Mouse (Mus musculus) spleen, adult 2 months (tissue): ENCODE measurements around the gene Cwh43. TPM values are rescaled to one million over a fixed set of nuclear protein-coding genes. Genes with fewer than 3 reads are reported as not detected.

Experiments
- DNase-seq, 2 experiments: peaks; one replicate each; pipeline versions ENCODE4 v3.0.0 to v3.0.0-alpha.2; 2012 to 2021; ENCODE audit warnings: low spot score in 2 of 2, low read depth in 1 of 2
- H3K27ac ChIP-seq: fragments of 200-500 bp; 2 replicates; pipeline ENCODE4 v1.5.1; 2012; ENCODE audit warnings: low read length, inconsistent platforms; ENCODE audit not compliant: insufficient read depth
- H3K27me3 ChIP-seq: fragments of 200-500 bp; 2 replicates; pipeline ENCODE4 v1.6.1; 2012; ENCODE audit warnings: mild to moderate bottlenecking, moderate library complexity, low read length, inconsistent platforms; ENCODE audit not compliant: control insufficient read depth, insufficient read depth
- H3K36me3 ChIP-seq: fragments of 200-500 bp; 2 replicates; pipeline ENCODE4 v1.6.1; 2012; ENCODE audit warnings: mild to moderate bottlenecking, low read length, inconsistent platforms; ENCODE audit not compliant: control insufficient read depth, insufficient read depth
- H3K4me1 ChIP-seq: fragments of 200-500 bp; 2 replicates; pipeline ENCODE4 v1.6.1; 2011; ENCODE audit warnings: inconsistent platforms; ENCODE audit not compliant: control insufficient read depth, insufficient read depth, insufficient read length
- H3K4me3 ChIP-seq: fragments of 200-500 bp; 2 replicates; pipeline ENCODE4 v1.5.1; 2011; ENCODE audit warnings: mild to moderate bottlenecking, inconsistent platforms; ENCODE audit not compliant: insufficient read depth, insufficient read length; ENCODE audit errors: extremely low read depth
- CTCF ChIP-seq: fragments of 200-500 bp; IDR thresholded peaks from 2 replicates; pipeline ENCODE4 v1.5.1; 2011; ENCODE audit warnings: mild to moderate bottlenecking, inconsistent platforms; ENCODE audit not compliant: insufficient read depth, insufficient read length, insufficient replicate concordance; ENCODE audit errors: extremely low read depth
- POLR2A ChIP-seq: fragments of 200-500 bp; IDR thresholded peaks from 2 replicates; pipeline ENCODE4 v1.6.1; 2011; ENCODE audit warnings: low read depth, low read length, inconsistent platforms
- whole genome bisulfite sequencing: fragments of 180-500 bp; shearing (Covaris S2); methylation state at CpG from one replicate; pipeline ENCODE4 v1.1.7; 2018; 5-methylcytosine and 5-hydroxymethylcytosine counted together
- polyA plus RNA-seq: library from polyadenylated mRNA; depleted of rRNA; stranded (reverse); fragments of >200 nt; gene quantifications from 2 replicates; pipeline ENCODE4 v1.2.3, GENCODE M21; 2012

Cwh43 gene
- polyA plus RNA-seq, 1 experiment = not detected

DNA sequence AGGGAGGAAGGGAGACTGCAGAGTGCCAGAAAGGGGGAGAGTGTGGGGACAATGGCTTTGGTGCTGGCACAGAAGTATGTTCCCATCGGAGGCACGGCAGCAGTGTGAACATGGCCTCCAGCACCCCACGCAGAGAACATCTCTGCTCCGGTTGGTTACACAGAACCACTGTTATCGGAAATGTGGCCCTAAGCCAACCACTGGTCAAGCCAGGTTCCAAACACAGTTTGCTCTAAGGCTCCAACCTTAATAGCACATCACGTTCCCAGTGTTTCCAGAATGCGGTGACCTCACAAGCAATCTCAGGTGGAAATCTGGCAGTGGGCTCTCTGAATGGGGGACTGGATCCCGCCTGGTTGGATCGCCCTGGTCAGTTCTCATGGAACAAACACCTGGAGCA is 12.8 kb upstream of the Cwh43 start:
- Histone ChIP-seq H3K36me3 (no peaks in the 10 kb centered on the region), H3K27ac (no peak overlapping the region), H3K27me3 (no peaks in the 10 kb centered on the region), H3K4me3 (no peak overlapping the region), H3K4me1 (no peaks in the 10 kb centered on the region)
- TF ChIP-seq POLR2A (no peak), CTCF (no peak)
- DNase-seq = no peak
- 96% methylated on average over 9 of the region's 9 CpGs for WGBS

DNA sequence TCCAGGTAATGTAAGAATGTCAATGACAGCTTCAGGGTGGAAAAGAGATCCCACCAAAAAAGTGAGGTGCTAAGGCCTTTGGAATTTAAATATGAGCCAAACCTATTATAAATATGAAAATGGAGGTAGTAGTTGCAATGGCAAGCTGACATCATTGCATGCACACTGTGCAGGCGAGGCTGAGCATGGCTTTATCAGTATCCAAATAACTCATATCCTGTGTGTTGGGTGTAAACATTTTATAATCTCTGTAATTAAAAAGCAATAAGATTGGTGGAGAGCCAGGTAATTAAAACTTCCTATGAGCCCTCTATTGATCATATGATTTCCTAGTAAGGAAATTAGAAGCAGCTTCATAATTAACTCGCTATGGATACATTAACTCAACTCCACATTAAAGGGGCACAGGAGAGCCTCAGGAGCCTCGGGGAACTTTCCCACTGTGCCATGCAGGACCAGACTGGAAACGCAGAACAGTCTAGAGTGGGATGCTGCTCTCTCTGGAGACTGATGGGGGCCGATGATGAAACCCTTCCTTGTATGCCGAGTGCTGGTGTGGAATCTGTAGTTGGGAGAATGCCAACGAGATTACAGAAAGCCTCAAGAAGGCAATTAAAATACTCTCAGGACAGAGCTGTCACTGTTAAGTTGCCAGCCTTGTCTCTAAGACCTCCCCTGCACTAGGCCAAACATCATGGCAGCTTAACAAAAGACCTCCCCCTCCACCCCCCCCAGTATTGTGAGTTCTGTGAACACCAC is 5.9 kb upstream of the Cwh43 start:
- Histone ChIP-seq H3K27ac (no peak overlapping the region), H3K4me3 (no peak overlapping the region), H3K27me3 (no peaks in the 10 kb centered on the region), H3K4me1 (0 out of 2 replicates have a peak, but pooled peaks cover 2% of the 10 kb centered on the region), H3K36me3 (no peaks in the 10 kb centered on the region)
- no peak for DNase-seq
- WGBS = 75% methylated on average over 7 of the region's 7 CpGs
- no peak for TF ChIP-seq POLR2A
- TF ChIP-seq CTCF = no peak

GRCm38 (mm10) chr5:73401341-73401740 is 4.5 kb upstream of the Cwh43 start:
- H3K27me3 ChIP-seq = peaks cover 4% of the 10 kb centered on the region; the same call in 1 of the 2 replicates
- no peaks in the 10 kb centered on the region for H3K36me3 ChIP-seq
- H3K4me3 ChIP-seq = no peak overlapping the region
- TF ChIP-seq POLR2A (no peak), CTCF (no peak)
- DNase-seq = no peak
- WGBS = 19% methylated on average over 5 of the region's 5 CpGs
- H3K27ac ChIP-seq = no peak overlapping the region
- 0 out of 2 replicates have a peak, but pooled peaks cover 2% of the 10 kb centered on the region for H3K4me1 ChIP-seq

DNA sequence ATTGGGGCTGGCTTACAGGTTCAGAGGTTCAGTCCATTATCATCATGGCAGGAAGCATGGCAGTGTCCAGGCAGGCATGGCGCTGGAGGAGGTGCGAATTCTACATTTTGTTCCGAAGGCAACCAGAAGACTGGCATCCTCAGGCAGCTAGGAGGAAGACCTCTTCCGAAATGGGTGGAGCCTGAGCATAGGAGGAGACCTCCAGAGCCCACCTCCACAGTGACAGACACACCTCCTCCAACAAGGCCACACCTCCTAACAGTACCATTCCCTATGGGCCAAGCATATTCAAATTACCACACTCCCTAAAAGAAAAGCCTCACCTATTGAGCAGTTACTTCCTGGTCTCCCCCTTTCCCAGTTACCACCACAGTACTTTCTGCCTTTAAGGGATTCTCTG is 3.0 kb upstream of the Cwh43 start:
- TF ChIP-seq CTCF = no peak
- no peak for TF ChIP-seq POLR2A
- WGBS = 94% methylated on average over 4 of the region's 4 CpGs

GRCm38 (mm10) chr5:73403311-73404068 is 2.4 kb upstream of the Cwh43 start:
- 89% methylated on average over 14 of the region's 14 CpGs for WGBS
- H3K4me1 ChIP-seq = 0 out of 2 replicates have a peak, but pooled peaks cover 2% of the 10 kb centered on the region
- H3K27me3 ChIP-seq = peaks cover 4% of the 10 kb centered on the region; the same call in 1 of the 2 replicates
- DNase-seq = no peak
- no peaks in the 10 kb centered on the region for H3K36me3 ChIP-seq
- TF ChIP-seq CTCF = no peak
- TF ChIP-seq POLR2A = no peak
- H3K4me3 ChIP-seq = no peak overlapping the region
- H3K27ac ChIP-seq = no peak overlapping the region

More for the DNA sequence above, 3.0 kb upstream of the Cwh43 start:
- Histone ChIP-seq H3K27me3 (peaks cover 4% of the 10 kb centered on the region; the same call in 1 of the 2 replicates), H3K4me3 (no peak overlapping the region), H3K4me1 (0 out of 2 replicates have a peak, but pooled peaks cover 2% of the 10 kb centered on the region), H3K36me3 (no peaks in the 10 kb centered on the region), H3K27ac (no peak overlapping the region)
- no peak for DNase-seq

- DNase-seq = no peak
- H3K4me3 ChIP-seq = no peak overlapping the region
- 0 out of 2 replicates have a peak, but pooled peaks cover 2% of the 10 kb centered on the region for H3K4me1 ChIP-seq
- TF ChIP-seq POLR2A (no peak), CTCF (no peak)
- no peaks in the 10 kb centered on the region for H3K36me3 ChIP-seq
- no peak overlapping the region for H3K27ac ChIP-seq
- H3K27me3 ChIP-seq = peaks cover 4% of the 10 kb centered on the region; the same call in 1 of the 2 replicates
- WGBS = 78% methylated on average over 6 of the region's 6 CpGs
These were observed 1.1 kb upstream of the Cwh43 start for GRCm38 (mm10) chr5:73404790-73405189.
